Mouse (Mus musculus) T-helper 2 cell (primary cell): ENCODE results near the gene Sdad1.

Experiments used
- in situ Hi-C: fragments of 300-600 bp; cut with MboI, MseI; formaldehyde crosslinking; loops from one replicate; pipeline ENCODE4 v1.15.1; 2025; ENCODE audit warnings: high pct_unique_total_duplicates

The Sdad1 gene

DNA sequence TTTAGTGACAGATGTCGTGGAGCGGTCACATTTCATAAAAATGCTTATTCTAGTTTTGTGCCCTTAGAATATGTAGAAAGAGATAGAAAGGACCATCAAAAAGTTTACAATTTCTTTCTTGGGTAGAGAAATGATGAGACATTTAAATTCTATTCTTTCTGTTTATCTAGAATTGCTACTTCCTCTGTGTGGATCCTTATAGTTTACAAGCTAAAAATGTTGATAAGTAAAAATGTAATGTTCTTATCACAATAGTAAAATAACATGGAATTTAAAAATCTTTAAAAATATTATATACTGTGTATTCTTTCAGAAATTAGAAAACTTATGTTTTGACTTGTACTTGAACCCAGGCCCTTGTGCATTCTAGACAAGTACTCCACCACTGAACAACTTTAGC lies 65.4 kb downstream of the Sdad1 start:
- in situ Hi-C loops: loop anchor here (10.0 kb wide), 1 partner anchor 540 kb away; no protein-coding TSS in a partner anchor

DNA sequence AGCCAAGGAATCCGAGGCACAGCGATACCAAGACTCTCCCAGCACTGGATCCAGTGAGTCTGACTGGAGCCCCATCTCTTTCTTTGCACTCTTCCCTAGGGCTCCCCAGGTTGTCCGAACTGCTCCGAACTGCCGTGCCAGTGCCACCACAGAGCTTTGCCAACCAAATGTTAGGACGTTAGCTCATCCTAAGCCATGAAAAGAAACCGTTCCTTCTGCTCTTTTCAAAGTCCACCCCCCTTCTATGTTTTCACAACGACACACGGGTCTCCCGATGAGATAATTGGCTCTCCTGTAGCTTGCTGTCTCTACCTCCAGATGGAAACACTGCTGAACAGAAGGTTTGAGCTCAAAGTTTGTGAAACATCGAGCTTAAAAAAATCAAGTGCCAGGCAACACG lies 69.5 kb downstream of the Sdad1 start:
- in situ Hi-C loops: loop anchor here (10.0 kb wide), 1 partner anchor 536 kb away; no protein-coding TSS in a partner anchor

DNA sequence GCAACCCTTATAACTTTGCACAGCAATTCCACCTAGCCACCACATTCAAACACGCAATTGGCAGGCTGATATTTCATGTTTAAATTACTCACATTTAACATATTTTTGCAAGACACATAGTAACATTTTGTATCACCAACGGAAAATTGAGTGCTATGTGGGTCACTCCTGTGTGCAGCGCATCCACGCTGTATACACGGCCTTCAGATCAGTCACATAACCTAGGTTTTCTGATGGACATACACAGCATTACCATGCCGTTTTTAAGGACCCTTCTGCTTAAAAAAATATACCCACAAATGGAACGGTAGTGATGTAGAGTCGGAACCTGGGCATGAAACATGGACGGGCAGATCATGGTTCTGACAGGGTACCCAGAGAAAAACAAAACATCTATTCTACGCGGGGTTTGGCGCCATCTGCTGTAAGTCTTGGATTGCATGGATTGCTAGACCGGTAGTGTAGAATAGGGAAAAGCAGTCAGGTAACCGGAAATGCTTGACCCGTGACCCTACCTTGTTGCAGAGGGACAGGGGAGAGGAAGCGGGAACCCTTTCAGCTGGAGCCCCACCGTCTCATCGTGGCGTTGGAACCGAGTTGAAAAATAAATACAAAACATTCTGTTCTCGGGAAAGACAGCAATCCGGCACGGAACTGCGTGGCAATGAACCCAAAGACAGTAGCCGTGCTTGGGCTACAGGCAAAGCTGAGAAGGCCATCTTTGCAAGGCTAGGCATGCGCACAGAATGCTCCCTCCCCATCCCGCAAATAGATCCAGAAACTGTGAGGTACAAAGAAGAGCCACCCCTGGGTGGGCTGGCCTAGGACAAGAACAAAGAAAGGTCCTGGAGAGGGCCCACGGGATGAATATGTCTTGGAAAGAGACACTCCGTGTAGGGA lies 70.7 kb downstream of the Sdad1 start:
- in situ Hi-C loops: loop anchor here (10.0 kb wide), 1 partner anchor 535 kb away; no protein-coding TSS in a partner anchor

DNA sequence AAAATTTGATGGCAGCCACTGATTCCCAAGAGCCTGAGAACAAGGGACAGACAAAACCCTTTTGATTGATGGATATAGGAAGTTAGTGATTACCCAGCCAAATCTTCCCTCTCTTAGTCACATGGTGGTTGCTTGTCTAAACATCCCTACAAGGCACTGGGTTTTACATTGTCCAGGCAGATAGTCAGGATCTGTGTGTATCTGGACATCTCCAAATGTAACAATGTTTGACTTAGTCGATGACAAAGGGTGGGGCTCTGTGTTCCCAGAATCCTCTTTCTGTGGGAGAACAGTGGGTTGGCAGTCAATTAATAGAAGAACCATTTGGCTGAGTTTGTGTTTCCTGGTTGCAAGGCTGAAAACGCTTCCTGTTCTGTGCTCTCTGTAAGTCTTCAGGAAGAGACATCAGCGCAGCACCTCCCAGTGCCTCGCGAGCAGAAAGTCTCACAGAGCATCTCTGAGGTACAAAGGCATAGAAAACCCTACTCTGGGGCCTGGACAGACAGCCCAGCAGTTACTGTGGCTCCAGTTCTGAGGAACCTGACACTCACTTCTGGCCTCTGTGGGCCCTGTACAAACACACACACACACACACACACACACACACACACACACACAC lies 75.2 kb downstream of the Sdad1 start:
- in situ Hi-C loops: no loop called here
